Mouse (Mus musculus) limb, embryonic 13.5 days (tissue): Measurements from ENCODE around the gene Wdr59. TPM values are rescaled to one million over a fixed set of nuclear protein-coding genes. Genes with fewer than 3 reads are reported as not detected.

ENCODE experiments used
- ATAC-seq: fragments of 200-750 bp; cut with Nextera tagmentation; 2 replicates; pipeline ENCODE4 v1.8.0; 2017; ENCODE audit warnings: low read depth, moderate number of reproducible peaks, moderate TSS enrichment; ENCODE audit not compliant: low FRiP score
- H3K27ac ChIP-seq: fragments of 300-500 bp; sonication (generic); 2 replicates; pipeline ENCODE4 v1.5.1; 2015; ENCODE audit warnings: inconsistent platforms, mild to moderate bottlenecking, moderate library complexity
- H3K27me3 ChIP-seq: fragments of 300-500 bp; sonication (generic); 2 replicates; pipeline ENCODE4 v1.6.1; 2015; ENCODE audit warnings: mild to moderate bottlenecking, inconsistent platforms
- H3K36me3 ChIP-seq: fragments of 300-500 bp; sonication (generic); 2 replicates; pipeline ENCODE4 v1.6.1; 2015; ENCODE audit warnings: inconsistent platforms, mild to moderate bottlenecking, moderate library complexity
- H3K4me1 ChIP-seq: fragments of 300-500 bp; sonication (generic); 2 replicates; pipeline ENCODE4 v1.6.1; 2015; ENCODE audit warnings: inconsistent platforms
- H3K4me2 ChIP-seq: fragments of 300-500 bp; sonication (generic); replicated peaks from 2 replicates; pipeline ENCODE4 v1.6.1; 2015; ENCODE audit warnings: inconsistent platforms, mild to moderate bottlenecking, moderate library complexity
- H3K4me3 ChIP-seq: fragments of 300-500 bp; sonication (generic); 2 replicates; pipeline ENCODE4 v1.5.1; 2015; ENCODE audit warnings: moderate library complexity, mild to moderate bottlenecking, inconsistent platforms
- H3K9ac ChIP-seq: fragments of 300-500 bp; sonication (generic); 2 replicates; pipeline ENCODE4 v1.6.1; 2015; ENCODE audit warnings: mild to moderate bottlenecking, inconsistent platforms
- H3K9me3 ChIP-seq: fragments of 300-500 bp; sonication (generic); 2 replicates; pipeline ENCODE4 v1.6.1; 2016; ENCODE audit warnings: inconsistent platforms
- WGBS: fragments of 180-500 bp; shearing (Covaris S2); methylation state at CpG from one replicate; pipeline ENCODE4 v1.1.7; 2015; 5-methylcytosine and 5-hydroxymethylcytosine counted together
- polyA plus RNA-seq: library from polyadenylated mRNA; unstranded; fragments of >200 nt; fragmentation: Nextera tagmentation; extraction: Ambion mirVana; gene quantifications from 2 replicates; pipeline ENCODE4 v1.2.1, GENCODE M21; 2015

Wdr59 gene
- polyA plus RNA-seq, 1 experiment from 2014 or later, result 7.9 TPM

GRCm38 (mm10) chr8:111536031-111536977 is 14.4 kb upstream of the Wdr59 start, which contains the start of gene Znrf1:
Gene Znrf1, plus strand, starts transcription at chr8:111536097.
- under 1% methylated on average over 72 of the region's 100 CpGs for WGBS
- H3K4me3 ChIP-seq, result peak within 1 kb of the TSS; percentile 98
- peak; percentile 90 for ATAC-seq

DNA sequence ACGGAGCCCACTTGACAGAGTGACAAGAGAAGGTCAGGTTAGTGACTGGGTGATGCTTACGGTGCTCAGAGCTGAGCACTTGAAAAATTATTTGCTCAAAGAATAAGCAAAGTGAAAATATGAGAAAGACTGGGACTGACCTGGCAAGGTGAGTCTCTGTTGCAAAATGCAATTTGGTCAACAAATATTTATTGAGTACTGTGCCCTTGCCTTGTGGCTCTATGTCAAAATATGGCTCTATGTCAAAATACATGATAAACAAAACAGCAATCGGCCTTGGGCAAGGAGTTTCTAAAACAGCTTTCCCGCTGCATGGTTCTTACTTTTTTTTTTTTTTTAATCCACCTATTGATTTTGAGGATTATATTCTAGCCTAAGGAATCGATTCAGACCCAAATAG is 13.6 kb upstream of the Wdr59 start:
- no peaks in the 10 kb centered on the region for H3K27me3 ChIP-seq
- no peak for ATAC-seq
- H3K27ac ChIP-seq, result no peak overlapping the region
- H3K9me3 ChIP-seq, result no peaks in the 10 kb centered on the region
- peak overlapping the region; percentile 95 for H3K9ac ChIP-seq
- 43% methylated on average over 5 of the region's 5 CpGs for WGBS
- peak overlapping the region; percentile 98 for H3K4me3 ChIP-seq
- peaks cover 30% of the 10 kb centered on the region for H3K4me1 ChIP-seq
- H3K4me2 ChIP-seq, result peak overlapping the region; percentile 58
- H3K36me3 ChIP-seq, result no peaks in the 10 kb centered on the region

More at GRCm38 (mm10) chr8:111536031-111536977, 14.4 kb upstream of the Wdr59 start, which contains the start of gene Znrf1:
- Histone ChIP-seq H3K36me3 (no peaks in the 10 kb centered on the region), H3K27ac (peak within 1 kb of the TSS; percentile 95), H3K4me2 (peak within 1 kb of the TSS; percentile 89), H3K9me3 (no peaks in the 10 kb centered on the region), H3K4me1 (peaks cover 38% of the 10 kb centered on the region), H3K27me3 (no peaks in the 10 kb centered on the region), H3K9ac (peak within 1 kb of the TSS; percentile 95)

DNA sequence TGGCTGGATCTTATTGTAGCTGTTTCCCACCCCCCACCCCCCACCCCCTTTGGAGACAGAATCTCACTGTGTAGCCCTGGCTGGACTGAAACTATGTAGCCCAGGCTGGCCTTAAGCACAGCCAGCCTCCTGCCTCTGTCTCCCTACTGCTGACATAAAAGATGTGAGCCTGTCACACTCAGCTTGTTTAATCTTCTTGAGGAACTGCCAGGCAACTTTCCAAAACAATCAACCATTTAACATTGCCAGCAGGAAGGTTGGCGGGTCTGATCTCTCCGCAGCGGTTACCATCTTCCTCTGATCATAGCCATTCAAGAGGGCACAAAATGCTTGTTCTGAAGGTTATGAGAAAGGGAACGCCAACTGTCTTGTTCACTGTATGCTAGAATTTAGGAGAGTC is 11.6 kb upstream of the Wdr59 start:
- peaks cover 12% of the 10 kb centered on the region for H3K4me1 ChIP-seq
- H3K27me3 ChIP-seq, result no peaks in the 10 kb centered on the region
- no peak overlapping the region for H3K4me3 ChIP-seq
- H3K9me3 ChIP-seq, result no peaks in the 10 kb centered on the region
- no peak overlapping the region for H3K9ac ChIP-seq
- no peak for ATAC-seq
- no peak overlapping the region for H3K4me2 ChIP-seq
- WGBS, result 81% methylated on average over 4 of the region's 4 CpGs
- no peaks in the 10 kb centered on the region for H3K36me3 ChIP-seq
- no peak overlapping the region for H3K27ac ChIP-seq

DNA sequence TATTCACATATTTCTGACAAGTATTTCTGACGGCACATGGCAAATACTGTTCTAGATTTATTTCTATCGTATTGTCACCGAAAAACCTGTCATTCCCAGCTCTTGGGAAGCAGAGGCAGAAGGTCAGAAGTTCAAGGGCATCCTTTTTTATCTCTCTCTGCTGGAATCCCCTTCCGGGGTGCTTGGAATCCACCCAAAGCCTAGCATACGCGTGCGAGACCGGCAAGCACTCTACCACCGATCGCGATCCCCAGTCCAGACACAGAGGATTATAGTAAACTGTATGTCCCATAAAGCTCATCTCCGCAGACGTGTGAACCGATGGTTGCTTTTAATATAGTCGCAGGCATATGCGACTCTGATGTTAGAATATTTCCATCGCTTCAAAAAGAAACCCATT is 9.7 kb upstream of the Wdr59 start:
- H3K4me2 ChIP-seq, result no peak overlapping the region
- H3K27me3 ChIP-seq, result no peaks in the 10 kb centered on the region
- H3K9me3 ChIP-seq, result no peaks in the 10 kb centered on the region
- no peak overlapping the region for H3K9ac ChIP-seq
- no peak overlapping the region for H3K4me3 ChIP-seq
- no peak overlapping the region for H3K27ac ChIP-seq
- no peaks in the 10 kb centered on the region for H3K4me1 ChIP-seq
- H3K36me3 ChIP-seq, result no peaks in the 10 kb centered on the region
- no peak for ATAC-seq
- 84% methylated on average over 17 of the region's 17 CpGs for WGBS

- WGBS, result 70% methylated on average over 12 of the region's 12 CpGs
Measured at GRCm38 (mm10) chr8:111531191-111531590, 9.3 kb upstream of the Wdr59 start.

GRCm38 (mm10) chr8:111528071-111528470 is 6.2 kb upstream of the Wdr59 start:
- no peak for ATAC-seq
- no peak overlapping the region for H3K4me2 ChIP-seq
- H3K36me3 ChIP-seq, result no peaks in the 10 kb centered on the region
- H3K9me3 ChIP-seq, result no peaks in the 10 kb centered on the region
- no peak overlapping the region for H3K9ac ChIP-seq
- no peak overlapping the region for H3K4me3 ChIP-seq
- 85% methylated on average over 5 of the region's 5 CpGs for WGBS
- H3K4me1 ChIP-seq, result no peaks in the 10 kb centered on the region
- no peak overlapping the region for H3K27ac ChIP-seq
- no peaks in the 10 kb centered on the region for H3K27me3 ChIP-seq

More at GRCm38 (mm10) chr8:111531191-111531590, 9.3 kb upstream of the Wdr59 start:
- Histone ChIP-seq H3K9ac (no peak overlapping the region), H3K27ac (no peak overlapping the region), H3K4me1 (no peaks in the 10 kb centered on the region), H3K4me2 (no peak overlapping the region), H3K36me3 (no peaks in the 10 kb centered on the region), H3K9me3 (no peaks in the 10 kb centered on the region), H3K27me3 (no peaks in the 10 kb centered on the region), H3K4me3 (no peak overlapping the region)
- ATAC-seq, result no peak

GRCm38 (mm10) chr8:111527149-111527548 is 5.3 kb upstream of the Wdr59 start:
- H3K4me2 ChIP-seq, result no peak overlapping the region
- WGBS, result 70% methylated on average over 8 of the region's 8 CpGs
- ATAC-seq, result no peak
- no peaks in the 10 kb centered on the region for H3K27me3 ChIP-seq
- no peaks in the 10 kb centered on the region for H3K36me3 ChIP-seq
- no peaks in the 10 kb centered on the region for H3K4me1 ChIP-seq
- no peaks in the 10 kb centered on the region for H3K9me3 ChIP-seq
- no peak overlapping the region for H3K27ac ChIP-seq
- no peak overlapping the region for H3K4me3 ChIP-seq
- H3K9ac ChIP-seq, result no peak overlapping the region

DNA sequence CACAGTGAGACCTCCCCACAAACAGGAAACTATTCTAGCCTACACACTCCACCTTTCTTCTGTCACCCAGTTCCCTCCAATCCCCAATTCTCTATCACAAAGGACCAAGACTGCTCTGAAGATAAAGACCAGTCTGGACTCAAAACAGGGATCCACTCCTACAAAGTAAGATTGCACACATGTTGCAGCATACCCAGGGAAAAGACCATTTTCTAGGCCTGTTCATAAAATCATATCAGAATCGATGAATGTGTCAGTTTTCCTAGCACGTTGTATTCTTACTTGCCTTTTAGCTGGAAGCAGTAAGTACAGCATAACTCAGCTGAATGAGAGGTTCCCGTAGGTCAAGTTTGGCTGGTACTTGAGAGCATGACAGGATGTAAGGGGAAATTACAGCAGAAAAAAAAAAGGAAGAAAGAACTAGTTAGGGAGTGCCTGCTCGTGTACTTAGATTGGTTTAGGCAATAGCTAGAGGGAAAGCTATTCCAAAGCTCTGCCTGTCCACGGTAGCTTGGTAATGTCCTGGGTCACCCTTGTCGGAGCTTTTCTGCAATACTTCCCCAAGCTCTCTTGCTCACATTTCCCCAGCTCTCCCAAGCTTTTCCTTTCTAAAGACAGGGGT is 4.6 kb upstream of the Wdr59 start:
- no peak for ATAC-seq
- no peaks in the 10 kb centered on the region for H3K27me3 ChIP-seq
- no peaks in the 10 kb centered on the region for H3K36me3 ChIP-seq
- no peak overlapping the region for H3K9ac ChIP-seq
- no peaks in the 10 kb centered on the region for H3K4me1 ChIP-seq
- no peak overlapping the region for H3K27ac ChIP-seq
- no peaks in the 10 kb centered on the region for H3K9me3 ChIP-seq
- 75% methylated on average over 6 of the region's 6 CpGs for WGBS
- no peak overlapping the region for H3K4me2 ChIP-seq
- no peak overlapping the region for H3K4me3 ChIP-seq

- H3K4me2 ChIP-seq, result no peak overlapping the region
- H3K4me1 ChIP-seq, result peaks cover 8% of the 10 kb centered on the region
- 89% methylated on average over 2 of the region's 2 CpGs for WGBS
- H3K9me3 ChIP-seq, result no peaks in the 10 kb centered on the region
- no peak overlapping the region for H3K9ac ChIP-seq
- H3K36me3 ChIP-seq, result peaks cover 5% of the 10 kb centered on the region
- H3K27ac ChIP-seq, result no peak overlapping the region
- H3K4me3 ChIP-seq, result no peak overlapping the region
- H3K27me3 ChIP-seq, result no peaks in the 10 kb centered on the region
- no peak for ATAC-seq
Measured at GRCm38 (mm10) chr8:111517466-111517865, 4.4 kb downstream of the Wdr59 start.

DNA sequence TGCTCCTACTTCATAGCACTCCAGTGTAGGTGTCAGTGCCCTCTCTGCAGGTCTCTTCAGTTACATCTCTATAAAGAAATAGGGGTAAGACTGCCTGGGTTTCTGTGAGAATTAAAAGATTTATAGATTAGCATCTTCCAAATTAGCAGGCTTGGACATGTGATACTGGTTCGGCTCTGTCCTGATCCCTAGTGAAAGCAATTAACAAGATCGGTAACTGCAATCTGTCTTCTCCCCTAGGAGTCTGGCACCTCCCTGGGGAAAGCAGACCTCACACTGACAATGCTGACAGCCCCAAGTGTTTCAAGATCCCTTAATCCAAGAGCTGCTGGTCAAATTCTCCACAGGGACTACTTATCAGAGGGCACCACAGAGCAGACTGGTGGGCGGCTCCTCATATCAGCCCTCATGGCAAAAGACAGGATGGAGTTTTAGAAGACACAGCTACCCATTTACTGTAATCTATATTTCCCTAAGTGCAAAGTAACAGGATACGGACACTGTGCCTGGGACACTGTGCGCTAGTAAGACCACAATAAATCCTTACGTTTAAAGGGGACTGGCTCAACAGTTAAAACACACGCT is 5.3 kb downstream of the Wdr59 start:
- 75% methylated on average over 7 of the region's 7 CpGs for WGBS
- Histone ChIP-seq H3K4me1 (peaks cover 8% of the 10 kb centered on the region), H3K9ac (no peak overlapping the region), H3K27me3 (no peaks in the 10 kb centered on the region), H3K4me2 (no peak overlapping the region), H3K4me3 (no peak overlapping the region), H3K27ac (no peak overlapping the region), H3K9me3 (no peaks in the 10 kb centered on the region), H3K36me3 (peaks cover 5% of the 10 kb centered on the region)
- no peak for ATAC-seq

GRCm38 (mm10) chr8:111513446-111513845 is 8.4 kb downstream of the Wdr59 start:
- H3K27me3 ChIP-seq, result no peaks in the 10 kb centered on the region
- H3K27ac ChIP-seq, result no peak overlapping the region
- no peak overlapping the region for H3K4me3 ChIP-seq
- no peak overlapping the region for H3K4me2 ChIP-seq
- peaks cover 5% of the 10 kb centered on the region for H3K36me3 ChIP-seq
- 0 out of 2 replicates have a peak overlapping the region, but pooled peaks have one; percentile 6 for H3K9ac ChIP-seq
- no peak for ATAC-seq
- 82% methylated on average over 8 of the region's 8 CpGs for WGBS
- no peaks in the 10 kb centered on the region; the same call in 1 of the 2 replicates for H3K4me1 ChIP-seq
- no peaks in the 10 kb centered on the region for H3K9me3 ChIP-seq

DNA sequence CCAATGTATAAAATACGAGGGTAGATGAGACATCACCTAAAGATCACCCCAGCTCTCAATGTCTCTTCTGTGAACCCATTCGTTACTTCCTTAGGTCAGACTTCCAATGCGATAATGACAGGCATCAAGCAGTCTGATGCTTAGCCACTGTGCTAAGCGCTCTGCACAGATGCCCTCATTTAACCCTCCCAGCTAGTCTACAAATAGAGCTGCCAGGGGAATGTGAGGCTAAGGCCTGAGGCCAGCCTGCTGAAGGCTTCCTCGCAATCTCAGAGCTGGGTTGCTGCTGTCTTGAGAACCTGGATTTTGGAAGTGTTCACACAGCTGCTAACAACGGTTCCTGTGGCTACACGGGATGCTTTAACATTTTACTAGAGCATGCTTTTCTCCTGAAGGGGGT is 9.0 kb downstream of the Wdr59 start:
- Histone ChIP-seq H3K27me3 (no peaks in the 10 kb centered on the region), H3K27ac (no peak overlapping the region), H3K4me1 (no peaks in the 10 kb centered on the region; the same call in 1 of the 2 replicates), H3K36me3 (peaks cover 5% of the 10 kb centered on the region), H3K9ac (0 out of 2 replicates have a peak overlapping the region, but pooled peaks have one; percentile 6), H3K4me3 (no peak overlapping the region), H3K9me3 (no peaks in the 10 kb centered on the region), H3K4me2 (no peak overlapping the region)
- ATAC-seq, result no peak
- 79% methylated on average over 7 of the region's 7 CpGs for WGBS
